Mouse (Mus musculus): ENCODE measurements around the gene Cfap100. TPM values are rescaled to one million over a fixed set of nuclear protein-coding genes. Genes with fewer than 3 reads are reported as not detected.

Gene Cfap100
- total RNA-seq, 1 experiment: 0.98 TPM

- Histone ChIP-seq H3K36me3 (ENCODE audit: control insufficient read depth, insufficient read depth, low read length, poor library complexity, severe bottlenecking) (no peaks in the 10 kb centered on the region), H3K9me3 (ENCODE audit: control insufficient read depth, insufficient read depth, low read depth, low read length) (no peaks in the 10 kb centered on the region), H3K4me1 (ENCODE audit: control insufficient read depth in 2 of 2, insufficient read depth in 2 of 2, low read length in 2 of 2, poor library complexity in 1 of 2) (peaks cover 15 to 24% of the 10 kb centered on the region in 2 experiments; a peak in 3 of 4 replicates), H3K27ac (ENCODE audit: insufficient read depth, low read depth, low read length, poor library complexity, severe bottlenecking) (no peak overlapping the region), H3K4me3 (ENCODE audit: insufficient read depth in 1 of 2, low read depth in 1 of 2, low read length in 2 of 2, poor library complexity in 1 of 2, severe bottlenecking in 1 of 2) (no peak overlapping the region), H3K9ac (ENCODE audit: insufficient read depth, low read depth, low read length, poor library complexity, severe bottlenecking) (no peak overlapping the region)
- in situ Hi-C loops (cut with MboI; ENCODE audit: low sequenced_read_pairs in 2 of 2, unreplicated experiment in 2 of 2): no loop called here
- TF ChIP-seq MAFK (IDR thresholded peaks at IDR 0.05; ENCODE audit: insufficient read depth, low read depth, low read length): no peak
- TF ChIP-seq ZC3H11A (IDR thresholded peaks at IDR 0.05; ENCODE audit: borderline replicate concordance, low read depth, low read length): no peak
- no peak for TF ChIP-seq HCFC1 (IDR thresholded peaks at IDR 0.05; ENCODE audit: borderline replicate concordance, insufficient read depth, low read length)
- no peak for DNase-seq (ENCODE audit: low read depth, low spot score)
Observed at GRCm38 (mm10) chr6:90451512-90451911, 22.9 kb upstream of the Cfap100 start.

- H3K27ac ChIP-seq (ENCODE audit: insufficient read depth, low read depth, low read length, poor library complexity, severe bottlenecking): 0 out of 2 replicates have a peak overlapping the region, but pooled peaks have one; percentile 35
- TF ChIP-seq HCFC1 (IDR thresholded peaks at IDR 0.05; ENCODE audit: borderline replicate concordance, insufficient read depth, low read length) (no peak), MAFK (IDR thresholded peaks at IDR 0.05; ENCODE audit: insufficient read depth, low read depth, low read length) (no peak), ZNF384 (IDR thresholded peaks at IDR 0.05; ENCODE audit: low read depth, low read length) (no peak), CHD2 (IDR thresholded peaks at IDR 0.05; ENCODE audit: low read depth, low read length) (no peak)
- H3K9me3 ChIP-seq (ENCODE audit: control insufficient read depth, insufficient read depth, low read depth, low read length): no peaks in the 10 kb centered on the region
- H3K36me3 ChIP-seq (ENCODE audit: control insufficient read depth, insufficient read depth, low read length, poor library complexity, severe bottlenecking): no peaks in the 10 kb centered on the region; the same call in 1 of the 2 replicates
- peaks cover 15 to 24% of the 10 kb centered on the region in 2 experiments; a peak in 3 of 4 replicates for H3K4me1 ChIP-seq (ENCODE audit: control insufficient read depth in 2 of 2, insufficient read depth in 2 of 2, low read length in 2 of 2, poor library complexity in 1 of 2)
- peak overlapping the region; percentile 9; the same call in 1 of the 2 replicates for H3K9ac ChIP-seq (ENCODE audit: insufficient read depth, low read depth, low read length, poor library complexity, severe bottlenecking)
- in situ Hi-C loops (cut with MboI; ENCODE audit: low sequenced_read_pairs in 2 of 2, unreplicated experiment in 2 of 2): no loop called here
- DNase-seq (ENCODE audit: low read depth, low spot score): no peak
- no peak overlapping the region for H3K4me3 ChIP-seq (ENCODE audit: insufficient read depth in 1 of 2, low read depth in 1 of 2, low read length in 2 of 2, poor library complexity in 1 of 2, severe bottlenecking in 1 of 2)
Observed at GRCm38 (mm10) chr6:90450697-90451096, 22.1 kb upstream of the Cfap100 start.

GRCm38 (mm10) chr6:90450179-90450578 lies 21.6 kb upstream of the Cfap100 start:
- DNase-seq (ENCODE audit: low read depth, low spot score): no peak
- no peaks in the 10 kb centered on the region for H3K9me3 ChIP-seq (ENCODE audit: control insufficient read depth, insufficient read depth, low read depth, low read length)
- in situ Hi-C loops (cut with MboI; ENCODE audit: low sequenced_read_pairs in 2 of 2, unreplicated experiment in 2 of 2): no loop called here
- no peak overlapping the region for H3K4me3 ChIP-seq (ENCODE audit: insufficient read depth in 1 of 2, low read depth in 1 of 2, low read length in 2 of 2, poor library complexity in 1 of 2, severe bottlenecking in 1 of 2)
- no peaks in the 10 kb centered on the region; the same call in 1 of the 2 replicates for H3K36me3 ChIP-seq (ENCODE audit: control insufficient read depth, insufficient read depth, low read length, poor library complexity, severe bottlenecking)
- no peak overlapping the region for H3K27ac ChIP-seq (ENCODE audit: insufficient read depth, low read depth, low read length, poor library complexity, severe bottlenecking)
- no peak overlapping the region for H3K9ac ChIP-seq (ENCODE audit: insufficient read depth, low read depth, low read length, poor library complexity, severe bottlenecking)
- no peak for TF ChIP-seq MAFK (IDR thresholded peaks at IDR 0.05; ENCODE audit: insufficient read depth, low read depth, low read length)
- peak; percentile 20; the same call in 1 of the 2 replicates for TF ChIP-seq ZC3H11A (IDR thresholded peaks at IDR 0.05; ENCODE audit: borderline replicate concordance, low read depth, low read length)
- TF ChIP-seq ZNF384 (IDR thresholded peaks at IDR 0.05; ENCODE audit: low read depth, low read length): no peak
- no peak for TF ChIP-seq HCFC1 (IDR thresholded peaks at IDR 0.05; ENCODE audit: borderline replicate concordance, insufficient read depth, low read length)
- TF ChIP-seq CHD2 (IDR thresholded peaks at IDR 0.05; ENCODE audit: low read depth, low read length): no peak
- peaks cover 15 to 24% of the 10 kb centered on the region in 2 experiments; a peak in 3 of 4 replicates for H3K4me1 ChIP-seq (ENCODE audit: control insufficient read depth in 2 of 2, insufficient read depth in 2 of 2, low read length in 2 of 2, poor library complexity in 1 of 2)

DNA sequence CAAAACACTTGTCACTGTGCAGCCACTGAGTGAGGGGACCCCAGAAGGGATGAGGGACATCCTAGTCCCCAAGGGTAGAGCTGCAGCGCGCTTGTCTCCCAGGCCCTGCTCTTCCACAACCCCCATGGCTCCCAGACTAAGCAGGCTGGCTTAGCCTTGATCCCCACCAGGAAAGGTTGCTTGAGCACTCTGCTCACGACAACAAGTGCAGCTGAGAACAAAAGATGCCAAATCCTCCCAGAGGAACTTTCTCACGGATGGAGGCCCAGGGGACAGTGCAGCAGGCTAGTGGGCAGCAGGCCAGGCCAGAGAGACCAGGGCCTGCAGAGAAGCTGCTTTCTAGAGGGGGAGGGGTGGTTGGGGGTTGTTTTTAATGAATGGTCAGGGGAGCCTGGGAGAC lies 18.3 kb upstream of the Cfap100 start:
- no peak overlapping the region for H3K27ac ChIP-seq (ENCODE audit: insufficient read depth, low read depth, low read length, poor library complexity, severe bottlenecking)
- H3K9ac ChIP-seq (ENCODE audit: insufficient read depth, low read depth, low read length, poor library complexity, severe bottlenecking): no peak overlapping the region

More for the DNA sequence above, 18.3 kb upstream of the Cfap100 start:
- in situ Hi-C loops (cut with MboI; ENCODE audit: low sequenced_read_pairs in 2 of 2, unreplicated experiment in 2 of 2): no loop called here
- DNase-seq (ENCODE audit: low read depth, low spot score): no peak
- Histone ChIP-seq H3K4me1 (ENCODE audit: control insufficient read depth in 2 of 2, insufficient read depth in 2 of 2, low read length in 2 of 2, poor library complexity in 1 of 2) (peaks cover 4 to 15% of the 10 kb centered on the region in 2 experiments; a peak in 2 of 4 replicates), H3K4me3 (ENCODE audit: insufficient read depth in 1 of 2, low read depth in 1 of 2, low read length in 2 of 2, poor library complexity in 1 of 2, severe bottlenecking in 1 of 2) (no peak overlapping the region), H3K9me3 (ENCODE audit: control insufficient read depth, insufficient read depth, low read depth, low read length) (no peaks in the 10 kb centered on the region), H3K36me3 (ENCODE audit: control insufficient read depth, insufficient read depth, low read length, poor library complexity, severe bottlenecking) (no peaks in the 10 kb centered on the region; the same call in 1 of the 2 replicates)
- TF ChIP-seq CHD2 (IDR thresholded peaks at IDR 0.05; ENCODE audit: low read depth, low read length) (no peak), HCFC1 (IDR thresholded peaks at IDR 0.05; ENCODE audit: borderline replicate concordance, insufficient read depth, low read length) (no peak), ZNF384 (IDR thresholded peaks at IDR 0.05; ENCODE audit: low read depth, low read length) (no peak), ZC3H11A (IDR thresholded peaks at IDR 0.05; ENCODE audit: borderline replicate concordance, low read depth, low read length) (no peak), MAFK (IDR thresholded peaks at IDR 0.05; ENCODE audit: insufficient read depth, low read depth, low read length) (no peak)

All from ES-E14 (cell line).